Mouse (Mus musculus) thymus, postnatal 10 days (tissue): ENCODE measurements around the gene Zfp580.
"Not testable (repeated sequence)": the region's sequence is repeated elsewhere in the genome, so short reads cannot be mapped to it uniquely, and the experiment has no call there.

Experiments used
- DNase-seq, 2 experiments: peaks; one replicate each; pipeline ENCODE4 v3.0.0; 2021; ENCODE audit warnings: low spot score in 2 of 2

Zfp580 gene

DNA sequence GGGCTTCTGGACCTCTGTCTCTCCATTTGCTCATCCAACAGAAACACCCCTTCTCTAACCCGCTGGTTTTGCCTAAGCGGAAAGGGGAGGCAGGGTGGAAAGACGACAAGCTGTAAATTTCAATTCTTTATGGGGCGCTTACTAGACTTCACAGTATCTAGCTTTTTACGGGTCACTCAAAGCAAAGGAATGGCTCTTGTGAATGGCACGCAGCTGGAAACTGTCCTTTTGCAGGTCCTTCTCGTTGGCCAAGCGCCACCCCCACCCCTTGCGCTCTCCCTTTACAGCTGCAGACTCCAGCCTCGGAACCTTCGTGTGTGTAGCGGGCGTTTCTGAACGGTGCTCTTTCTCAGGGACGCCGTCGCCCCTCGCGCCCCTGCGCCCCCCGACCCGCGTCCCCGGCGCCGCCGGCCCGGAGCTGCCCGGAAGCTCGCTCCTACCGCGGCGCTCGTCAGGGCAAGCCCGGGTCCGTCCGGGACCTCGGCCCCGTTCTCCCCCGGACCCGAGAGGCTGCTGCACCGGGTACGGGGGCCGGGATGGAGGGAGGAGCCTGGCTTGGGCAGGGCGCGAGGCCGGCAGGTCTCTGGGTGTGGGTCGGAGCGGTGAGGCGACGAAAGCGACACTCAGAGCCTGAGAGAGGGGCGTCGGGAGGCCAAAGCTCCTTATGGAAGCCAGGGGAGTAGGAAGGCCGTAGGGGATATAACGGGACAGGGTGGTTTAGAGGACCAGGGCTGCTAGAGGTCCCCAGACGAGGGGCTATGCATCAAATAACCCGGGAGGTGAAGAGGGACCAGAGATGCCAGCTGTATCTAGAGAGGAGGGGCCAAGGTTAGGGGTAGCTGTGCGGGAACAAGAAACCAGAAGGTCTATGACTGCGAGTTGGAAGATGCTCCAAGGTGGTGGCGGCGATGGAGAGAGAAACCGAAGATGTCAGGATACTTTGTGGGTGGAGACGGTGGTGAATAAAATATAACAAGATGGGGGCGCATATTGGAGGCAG lies at the start of gene Zfp580:
TSS of gene Zfp580 (plus strand) at position 346 of the 1,000 bp plus-strand sequence.
- DNase-seq = peak; percentile 32 to 63

DNA sequence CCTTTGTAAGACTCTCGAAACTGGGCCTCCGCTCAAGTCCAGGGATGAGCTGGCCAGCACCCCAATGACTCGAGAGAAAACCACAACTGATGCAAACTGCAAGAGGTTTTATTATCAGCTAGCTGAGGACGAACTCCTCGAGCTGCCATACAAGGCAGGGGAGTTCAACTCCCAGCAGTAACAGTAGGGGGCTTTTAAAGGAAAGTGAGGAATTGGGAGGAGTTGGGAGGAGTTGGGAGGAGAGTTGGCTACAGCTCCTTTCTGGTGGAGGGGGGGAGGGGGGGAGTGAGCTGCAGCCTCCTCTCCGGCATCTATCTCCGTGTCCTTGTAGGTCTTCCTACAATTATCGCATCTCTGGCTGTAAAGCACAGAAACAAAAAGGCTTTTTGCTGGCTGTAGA lies 48.5 kb upstream of the Zfp580 start:
- not testable (repeated sequence) for DNase-seq

DNA sequence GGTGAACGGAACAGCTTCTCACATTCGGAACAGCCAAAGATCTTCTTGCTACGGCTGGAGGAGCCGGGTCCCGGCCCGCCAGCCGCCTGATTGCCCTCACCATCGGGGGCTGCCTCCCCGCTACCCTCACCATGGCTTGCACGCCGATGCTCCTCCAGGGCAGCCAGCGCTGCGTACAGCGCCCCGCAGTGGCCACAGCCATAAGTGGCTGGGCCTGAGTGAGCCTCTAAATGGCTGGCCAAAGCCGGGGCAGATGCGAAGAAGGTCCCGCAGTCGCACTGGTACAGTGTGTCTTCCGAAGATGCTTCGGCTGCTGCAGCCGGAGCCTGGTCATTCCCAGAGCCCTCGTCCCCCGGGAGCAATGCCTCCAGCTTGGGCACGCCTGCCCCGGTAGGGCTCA lies 43.1 kb upstream of the Zfp580 start:
- DNase-seq = no peak

DNA sequence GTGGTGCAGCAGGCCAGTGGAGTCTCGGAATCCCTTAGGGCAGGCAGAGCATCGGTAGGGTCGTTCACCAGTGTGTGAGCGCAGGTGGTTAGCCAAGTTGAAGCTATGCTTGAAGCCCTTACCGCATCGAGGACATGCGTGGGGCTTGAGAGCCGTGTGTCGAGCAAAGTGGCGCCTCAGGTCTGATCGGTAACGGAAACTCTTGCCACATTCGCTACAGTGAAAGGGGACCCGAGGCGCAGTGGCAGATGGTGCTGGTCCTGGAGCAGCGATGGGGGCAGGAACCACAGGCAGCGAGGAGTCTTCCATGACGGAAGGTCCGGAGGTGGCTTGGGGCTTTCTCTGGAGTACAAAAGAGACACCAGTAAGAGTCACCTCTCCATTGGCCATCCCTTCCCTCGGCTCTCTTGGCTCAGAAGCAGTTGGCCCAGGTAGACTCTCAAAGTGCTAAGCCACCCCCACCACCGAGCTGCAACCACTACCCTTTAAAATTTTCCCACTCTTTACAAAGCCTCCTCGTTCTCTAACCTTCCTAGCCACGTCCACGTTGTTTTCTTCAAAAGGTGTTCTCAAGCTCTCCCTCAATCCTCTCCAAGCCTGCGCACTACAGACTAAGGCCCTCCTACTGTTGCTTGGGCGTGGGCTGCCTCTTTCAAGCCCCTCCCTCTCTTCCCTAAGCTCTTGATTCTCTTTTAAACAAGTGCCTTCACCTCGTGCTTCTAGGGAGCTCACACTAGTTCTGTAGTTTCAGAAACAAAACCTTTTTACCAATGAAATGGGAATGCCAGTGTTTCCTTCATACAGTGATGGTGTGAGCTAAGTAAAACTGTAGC lies 38.4 kb upstream of the Zfp580 start:
- no peak for DNase-seq

DNA sequence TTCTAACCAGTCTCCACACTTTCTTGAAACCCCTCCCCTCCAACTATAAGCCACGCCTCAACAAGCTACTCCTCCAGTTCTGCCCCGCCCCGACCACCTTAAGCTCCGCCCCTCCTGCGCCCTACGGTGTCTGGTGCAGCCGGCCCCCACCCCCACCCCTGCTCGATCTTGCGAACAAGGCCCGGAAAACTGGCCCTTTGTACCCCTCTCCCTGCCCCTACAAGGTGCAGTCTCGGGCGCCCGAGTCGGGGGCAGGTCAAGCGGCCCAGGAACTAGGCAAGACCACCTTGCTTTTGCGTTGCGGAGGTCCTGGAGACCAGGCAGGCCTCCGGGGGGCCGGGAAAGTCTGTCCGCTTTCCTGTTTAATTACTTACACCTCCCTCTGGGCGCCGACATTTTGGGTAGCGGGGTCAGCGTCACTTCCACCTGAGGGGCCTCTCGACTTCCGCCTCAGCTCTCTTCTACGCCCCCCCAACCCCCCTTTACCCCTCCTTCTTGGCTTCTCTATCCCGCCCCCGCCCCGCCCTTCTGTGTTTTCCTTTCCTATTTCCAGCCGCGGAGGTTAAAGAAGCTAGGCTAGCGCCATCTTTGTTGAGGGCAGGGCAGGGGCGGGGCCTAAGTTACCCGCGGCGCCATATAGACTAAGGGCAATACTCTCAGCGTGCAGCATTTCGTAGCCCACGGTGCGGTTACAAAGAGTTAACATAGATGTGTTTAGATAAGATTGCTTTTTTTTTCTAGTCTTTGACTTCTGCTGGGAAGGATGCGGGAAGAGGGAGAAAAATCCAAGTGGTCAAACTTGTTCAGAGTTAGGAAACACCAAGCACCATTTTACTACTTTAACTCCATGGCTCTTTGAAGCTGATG lies 36.9 kb upstream of the Zfp580 start, which contains the start of the genes Zfp524 and Fiz1:
TSS of gene Zfp524 (plus strand) at position 165 of the 867 bp plus-strand sequence.
TSS of gene Fiz1 (minus strand) at position 447 of the 867 bp plus-strand sequence.
- DNase-seq = peak; percentile 97

DNA sequence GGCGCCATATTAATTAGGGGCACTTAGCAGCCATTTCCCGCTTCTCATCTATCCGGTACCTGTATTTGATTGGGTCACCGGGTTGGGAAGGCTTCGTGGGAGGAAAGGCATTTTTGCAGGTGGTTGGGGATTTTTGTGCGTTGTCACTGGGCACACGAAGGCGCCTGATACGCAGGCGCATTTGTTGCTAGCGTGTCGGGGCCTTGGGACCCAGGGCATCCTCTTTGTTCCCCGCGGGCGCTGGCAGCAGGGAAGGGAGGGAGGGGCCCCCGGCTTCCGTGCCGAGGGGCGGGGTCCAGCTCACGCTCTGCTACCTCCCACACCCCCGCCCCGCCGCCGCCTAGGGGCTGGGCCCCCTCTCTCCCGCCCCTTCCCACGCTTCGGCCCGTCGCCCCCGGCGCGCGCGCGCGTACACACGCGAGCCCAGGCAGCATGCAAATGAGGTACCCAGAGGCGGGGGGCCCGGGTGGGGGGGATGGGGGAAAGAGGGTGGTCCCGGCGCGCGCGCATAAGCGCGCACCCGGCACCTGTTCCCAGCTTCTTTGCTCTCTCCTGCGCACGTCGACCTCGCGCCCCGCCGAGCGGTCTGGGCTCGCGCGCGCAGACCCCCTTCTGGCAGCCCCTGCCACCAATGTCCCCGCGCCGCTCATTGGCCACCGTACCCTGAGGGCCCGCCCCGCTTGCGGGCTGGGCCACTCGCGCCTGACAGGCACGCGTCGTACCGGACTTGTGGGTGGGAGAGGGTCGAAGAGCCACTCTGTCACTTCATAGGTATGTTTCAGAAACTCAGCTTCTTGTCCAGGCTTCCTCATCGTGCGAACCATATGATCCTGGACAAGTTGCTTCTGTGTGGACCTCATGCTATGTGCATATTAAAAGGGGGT lies 36.0 kb upstream of the Zfp580 start, which contains the start of gene Gm44973:
TSS of gene Gm44973 (plus strand) at position 379 of the 884 bp plus-strand sequence.
- peak; percentile 96 to 97 for DNase-seq

DNA sequence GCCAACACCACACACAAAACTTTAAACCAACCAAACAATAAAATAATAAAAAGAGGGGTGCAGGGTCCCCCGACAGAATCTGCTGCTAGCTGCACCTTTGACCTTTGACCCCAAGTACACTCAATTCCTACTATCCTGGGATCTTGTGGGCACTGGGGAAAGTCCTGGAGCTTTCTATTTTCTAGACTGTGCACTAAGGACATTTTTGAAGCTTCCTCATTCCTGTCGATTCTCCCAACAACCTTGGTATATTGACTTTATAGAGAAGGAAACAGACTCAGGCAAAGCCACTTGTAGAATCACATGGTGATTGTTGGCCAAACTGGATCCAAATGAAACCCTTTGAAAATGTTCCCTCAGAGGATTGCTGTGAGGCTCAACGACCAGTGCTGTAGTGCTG lies 35.3 kb upstream of the Zfp580 start:
- no peak for DNase-seq

DNA sequence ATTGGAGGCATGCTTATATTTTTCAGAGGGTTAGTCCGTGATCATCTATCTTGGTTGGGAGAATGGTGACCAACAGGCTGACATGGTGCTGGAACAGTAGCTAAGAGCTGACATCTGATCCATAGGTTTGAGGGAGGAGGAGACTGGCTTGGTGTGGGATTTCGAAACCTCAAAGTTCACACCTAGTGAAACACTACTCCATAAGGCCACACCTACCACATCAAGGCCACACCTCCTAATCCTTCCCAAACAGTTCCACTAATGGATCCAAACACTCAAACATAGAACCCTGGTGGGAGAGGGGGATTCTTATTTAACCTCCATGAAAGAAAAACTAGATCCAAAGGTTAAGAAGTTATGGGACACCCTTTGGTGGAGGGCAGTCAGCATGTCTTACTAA lies 34.4 kb upstream of the Zfp580 start:
- DNase-seq = no peak

DNA sequence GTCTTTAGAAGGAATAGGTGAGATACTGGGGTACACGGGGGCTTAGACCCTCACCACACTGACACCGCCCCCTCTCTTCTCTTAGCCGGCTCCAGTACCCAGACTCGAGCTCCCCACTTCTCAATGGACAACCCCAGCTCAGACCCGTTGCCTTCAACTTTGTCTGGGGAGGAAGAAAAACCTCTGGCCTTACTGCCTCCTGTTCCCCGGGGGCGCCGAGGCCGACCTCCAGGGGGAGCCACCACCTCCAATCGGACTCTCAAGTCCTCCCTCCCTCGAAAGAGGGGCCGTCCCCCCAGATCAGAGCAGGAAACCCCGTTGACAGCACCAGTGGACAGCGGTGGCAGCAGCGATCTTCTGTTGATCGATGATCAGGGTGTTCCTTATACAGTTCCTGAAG lies 34.0 kb upstream of the Zfp580 start:
- DNase-seq = peak; percentile 38 to 46

DNA sequence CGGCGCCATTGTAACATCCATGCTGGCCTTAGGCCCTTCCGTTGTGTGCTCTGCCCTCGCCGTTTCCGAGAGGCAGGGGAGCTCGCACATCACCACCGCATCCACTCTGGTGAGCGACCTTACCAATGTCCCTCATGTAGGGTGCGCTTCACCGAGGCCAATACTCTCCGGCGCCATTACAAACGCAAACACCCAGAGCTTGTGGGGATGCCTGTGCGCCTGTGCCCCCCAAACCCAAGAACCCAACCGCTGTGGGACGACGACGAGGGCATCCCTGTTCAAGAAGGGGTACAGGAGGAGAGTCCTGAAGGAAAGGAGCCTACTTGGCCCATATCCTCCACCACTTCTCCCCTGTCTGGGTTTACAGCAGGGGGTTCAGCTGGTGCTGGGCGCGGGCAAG lies 33.4 kb upstream of the Zfp580 start:
- no peak for DNase-seq

DNA sequence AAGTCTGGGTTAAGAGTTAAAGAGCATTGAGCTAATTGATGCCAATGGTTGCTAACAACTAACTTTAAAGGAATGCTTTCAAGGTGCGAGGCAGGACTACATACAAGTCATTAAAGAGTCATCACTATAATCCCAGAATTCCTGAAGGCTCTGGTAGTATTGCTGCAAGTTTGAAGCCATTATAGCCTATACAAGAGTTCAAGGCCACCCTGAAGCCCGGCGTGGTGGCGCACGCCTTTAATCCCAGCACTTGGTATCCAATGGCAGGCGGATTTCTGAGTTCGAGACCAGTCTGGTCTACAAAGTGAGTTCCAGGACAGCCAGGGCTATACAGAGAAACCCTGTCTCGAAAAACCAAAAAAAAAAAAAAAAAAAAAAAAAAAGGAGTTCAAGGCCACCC lies 31.8 kb upstream of the Zfp580 start:
- peak in 1 of 2 experiments; percentile 35 for DNase-seq

DNA sequence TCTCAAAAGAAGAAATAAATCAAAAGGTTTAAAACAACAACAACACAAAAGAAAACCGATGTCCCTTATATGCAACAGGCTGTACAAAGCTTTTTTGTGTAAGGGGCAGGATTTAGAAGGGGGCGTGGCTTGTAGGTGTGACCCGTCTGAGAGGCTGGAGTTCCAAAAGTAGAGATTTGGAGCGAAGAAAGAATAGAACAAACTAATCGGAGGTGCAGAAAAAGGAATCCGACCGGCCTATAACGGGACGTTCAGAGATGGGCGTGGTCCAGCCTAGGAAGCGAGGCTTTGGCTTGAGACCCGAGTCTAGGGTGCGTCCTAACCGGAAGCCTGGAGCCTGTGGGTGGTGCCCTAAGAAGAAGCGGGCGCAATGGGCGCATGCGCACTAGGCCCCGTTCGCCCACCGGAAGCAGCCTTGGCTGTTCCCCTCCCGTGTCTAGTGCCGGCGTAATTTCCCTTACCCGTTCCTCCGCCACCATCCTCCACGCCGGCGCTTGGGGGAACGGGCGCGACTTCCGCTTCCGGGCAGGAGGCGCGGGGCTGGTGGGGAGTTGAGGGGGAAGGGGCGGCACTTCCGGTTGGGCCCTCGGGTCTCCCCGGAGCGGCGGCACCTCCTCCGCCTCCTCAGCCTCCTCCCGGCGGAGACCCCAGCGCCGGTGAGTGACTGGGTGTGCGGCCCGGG lies 31.2 kb upstream of the Zfp580 start, which contains the start of the genes Zfp865 and Ccdc106:
TSS of gene Zfp865 (plus strand) at position 377 of the 682 bp plus-strand sequence.
TSS of gene Ccdc106 (plus strand) at position 554 of the 682 bp plus-strand sequence.
- DNase-seq = peak; percentile 99 to 100

DNA sequence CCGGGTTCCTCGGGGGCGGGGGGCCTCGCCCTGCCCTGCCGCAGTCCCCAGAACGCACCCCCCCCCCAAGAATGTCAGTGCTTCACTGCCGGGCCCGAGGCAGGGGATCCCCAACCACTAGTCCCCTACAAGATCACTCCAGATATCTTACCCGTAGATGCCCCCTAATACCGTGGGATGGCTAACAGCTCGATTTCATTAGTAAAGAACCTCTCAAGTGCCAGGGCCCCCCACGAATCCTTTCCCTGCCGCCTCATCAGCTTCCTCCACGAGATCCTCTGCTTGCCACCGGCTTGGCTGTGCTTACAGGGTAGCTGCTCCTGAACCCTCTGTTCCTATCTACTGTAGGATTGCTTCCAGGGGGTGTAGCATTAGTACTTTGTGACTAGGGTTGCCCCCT lies 30.7 kb upstream of the Zfp580 start:
- no peak for DNase-seq

DNA sequence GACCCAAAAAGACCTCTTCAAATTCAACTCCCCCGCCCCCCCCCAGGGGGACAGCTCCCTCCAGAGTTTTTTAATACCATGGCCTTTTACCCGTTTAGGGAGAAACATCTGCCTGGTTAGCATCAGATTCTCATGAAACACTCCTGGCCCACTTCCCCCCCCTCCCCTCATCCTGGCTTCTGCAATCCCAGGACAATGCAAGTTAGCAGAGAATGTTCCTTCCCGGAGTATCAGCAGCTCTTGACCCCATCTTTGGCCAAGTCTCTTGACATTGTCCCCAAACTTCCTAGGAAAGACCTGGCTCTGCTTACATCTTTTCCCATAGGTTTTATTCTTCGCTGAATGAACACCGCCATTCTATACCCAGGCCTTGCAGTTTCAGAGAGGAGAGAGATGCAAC lies 30.1 kb upstream of the Zfp580 start:
- DNase-seq = no peak

DNA sequence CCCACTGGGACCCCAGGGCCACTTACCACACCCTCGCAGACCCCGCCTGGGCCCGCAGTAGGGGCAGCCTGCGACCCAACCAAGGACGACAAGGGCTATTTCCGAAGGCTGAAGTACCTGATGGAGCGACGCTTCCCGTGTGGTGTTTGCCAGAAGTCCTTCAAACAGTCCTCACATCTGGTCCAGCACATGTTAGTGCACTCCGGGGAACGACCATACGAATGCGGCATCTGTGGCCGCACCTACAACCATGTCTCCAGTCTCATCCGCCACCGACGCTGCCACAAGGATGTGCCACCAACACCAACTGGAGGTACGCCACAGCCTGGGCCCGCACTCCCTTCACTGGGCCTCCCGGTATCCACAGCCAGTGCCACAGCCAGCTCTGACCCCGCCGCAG lies 21.8 kb upstream of the Zfp580 start:
- DNase-seq = no peak

DNA sequence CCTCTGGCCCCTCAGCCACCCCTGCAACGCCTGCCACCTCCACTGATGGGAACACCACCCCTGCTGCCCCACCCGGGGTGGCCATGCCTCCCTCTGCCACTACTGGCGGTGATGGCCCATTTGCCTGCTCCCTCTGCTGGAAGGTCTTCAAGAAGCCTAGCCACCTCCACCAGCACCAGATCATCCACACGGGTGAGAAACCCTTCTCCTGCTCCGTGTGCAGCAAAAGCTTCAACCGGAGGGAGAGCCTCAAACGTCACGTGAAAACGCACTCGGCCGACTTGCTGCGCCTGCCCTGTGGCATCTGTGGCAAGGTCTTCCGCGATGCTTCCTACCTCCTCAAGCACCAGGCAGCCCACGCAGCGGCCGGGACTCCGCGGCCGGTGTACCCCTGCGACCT lies 21.4 kb upstream of the Zfp580 start:
- DNase-seq = no peak

DNA sequence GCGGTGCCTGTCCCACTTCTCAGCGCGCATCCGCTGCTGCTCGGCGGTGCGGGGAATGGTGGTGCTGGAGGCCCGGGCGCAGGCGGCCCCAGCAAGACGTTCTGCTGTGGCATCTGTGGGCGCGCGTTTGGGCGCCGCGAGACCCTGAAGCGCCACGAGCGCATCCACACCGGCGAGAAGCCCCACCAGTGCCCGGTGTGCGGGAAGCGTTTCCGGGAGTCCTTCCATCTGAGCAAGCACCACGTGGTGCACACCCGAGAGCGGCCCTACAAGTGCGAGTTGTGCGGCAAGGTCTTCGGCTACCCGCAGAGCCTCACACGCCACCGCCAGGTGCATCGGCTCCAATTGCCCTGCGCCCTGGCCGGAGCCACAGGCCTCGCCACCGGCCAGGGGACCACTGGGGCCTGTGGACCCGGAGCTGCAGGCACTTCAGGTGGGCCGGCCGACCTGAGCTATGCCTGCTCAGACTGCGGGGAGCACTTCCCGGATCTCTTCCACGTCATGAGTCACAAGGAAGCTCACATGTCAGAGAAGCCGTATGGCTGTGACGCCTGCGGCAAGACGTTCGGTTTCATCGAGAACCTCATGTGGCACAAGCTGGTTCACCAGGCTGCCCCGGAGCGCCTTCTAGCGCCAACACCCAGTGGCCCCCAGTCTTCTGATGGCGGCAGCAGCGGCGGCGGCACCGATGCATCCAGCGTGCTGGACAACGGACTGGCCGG lies 20.6 kb upstream of the Zfp580 start:
- DNase-seq = no peak

DNA sequence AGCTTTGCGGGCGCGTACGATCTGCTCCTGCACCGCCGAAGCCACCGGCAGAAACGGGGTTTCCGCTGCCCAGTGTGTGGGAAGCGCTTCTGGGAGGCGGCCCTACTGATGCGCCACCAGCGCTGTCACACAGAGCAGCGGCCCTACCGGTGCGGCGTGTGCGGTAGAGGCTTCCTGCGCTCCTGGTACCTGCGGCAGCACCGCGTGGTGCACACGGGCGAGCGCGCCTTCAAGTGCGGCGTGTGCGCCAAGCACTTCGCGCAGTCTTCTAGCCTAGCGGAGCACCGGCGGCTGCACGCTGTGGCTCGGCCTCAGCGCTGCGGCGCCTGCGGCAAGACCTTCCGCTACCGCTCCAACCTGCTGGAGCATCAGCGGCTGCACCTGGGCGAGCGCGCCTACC lies 19.8 kb upstream of the Zfp580 start:
- DNase-seq = no peak

DNA sequence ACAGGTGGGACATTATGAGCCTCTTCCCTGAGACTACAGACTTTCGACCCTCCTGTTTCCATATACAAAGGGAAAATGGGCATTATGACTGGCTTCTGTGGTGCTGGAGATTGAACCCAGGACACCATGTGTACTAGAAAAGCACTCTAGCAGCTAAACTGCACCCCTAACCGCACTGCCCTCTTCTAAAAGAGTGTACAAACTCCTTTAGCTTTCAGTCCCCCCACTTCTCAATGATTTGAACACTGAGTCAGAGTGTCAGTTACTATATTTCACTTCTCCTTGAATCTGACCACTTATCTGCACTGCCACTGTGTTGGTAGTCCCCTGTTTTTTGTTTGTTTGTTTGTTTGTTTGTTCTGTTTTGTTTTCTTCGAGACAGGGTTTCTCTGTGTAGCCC lies 17.5 kb upstream of the Zfp580 start, which contains the start of gene 4632433K11Rik:
TSS of gene 4632433K11Rik (plus strand) at position 301 of the 400 bp plus-strand sequence.
- DNase-seq = no peak
